In the genomic region with DNA sequence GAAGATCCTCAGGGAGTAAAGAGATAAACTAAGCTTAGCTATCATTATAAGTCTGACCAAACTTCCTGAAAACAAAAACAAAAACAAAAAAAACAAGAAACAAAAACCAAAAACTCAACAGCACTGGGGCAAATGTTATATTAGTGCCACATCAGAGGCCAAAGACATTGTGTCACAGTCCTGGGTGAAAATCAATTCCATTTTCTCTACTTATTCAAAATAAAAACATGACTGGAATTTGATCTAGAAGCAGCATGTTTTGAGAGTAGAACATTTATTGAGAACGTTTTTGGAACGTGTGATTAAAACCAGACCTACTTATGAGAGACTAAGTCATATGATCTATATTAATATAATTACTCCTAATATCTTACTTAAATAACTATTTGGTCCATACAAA, we compare ENCODE assay signal across 11 mouse cellular contexts. TPM values are rescaled to one million over a fixed set of nuclear protein-coding genes. Genes with fewer than 3 reads are reported as not detected.
DNase-seq lines count a peak whose midpoint lies in the region; ATAC-seq and TF ChIP-seq lines count a peak whose summit lies in the region.
"Had no signal": no experiment of that assay in that cellular context is flagged by ENCODE, and none has a peak within 500 bp of the region (broad histone marks: within the 10 kb centered on the region; RNA-seq: fewer than 3 reads in every experiment).

No protein-coding gene starts in this region.

- no peak for ATAC-seq in heart, embryonic 16.5 days (replicated peaks; ENCODE audit: extremely low read depth, insufficient read depth, low FRiP score)
- no peak for ATAC-seq in embryonic facial prominence, embryonic 13.5 days (ENCODE audit: insufficient number of reproducible peaks, insufficient read depth, low FRiP score, low TSS enrichment, low read depth)
- ATAC-seq in intestine, embryonic 14.5 days (replicated peaks; ENCODE audit: low FRiP score, low TSS enrichment, low read depth): no peak
- no peak for ATAC-seq in midbrain, postnatal 0 days (ENCODE audit: low FRiP score)
- ATAC-seq: lung, postnatal 0 days had no signal

- no peak for TF ChIP-seq CTCF in midbrain, postnatal 0 days (IDR thresholded peaks at IDR 0.05)

- H3K4me2 ChIP-seq in heart, embryonic 16.5 days (ENCODE audit: low read depth, low read length): peak overlapping the region; percentile 37; the same call in 1 of the 2 replicates
- H3K4me2 ChIP-seq in embryonic facial prominence, embryonic 13.5 days: peak overlapping the region; percentile 77
- peak overlapping the region; percentile 67 for H3K4me2 ChIP-seq in intestine, embryonic 14.5 days (ENCODE audit: low read length)
- H3K4me2 ChIP-seq in midbrain, postnatal 0 days (ENCODE audit: low read depth, low read length, poor library complexity, severe bottlenecking): peak overlapping the region; percentile 64; the same call in 1 of the 2 replicates

- no peaks in the 10 kb centered on the region for H3K27me3 ChIP-seq in heart, embryonic 16.5 days (ENCODE audit: control insufficient read depth, insufficient read depth, low read length)
- no peaks in the 10 kb centered on the region for H3K27me3 ChIP-seq in embryonic facial prominence, embryonic 13.5 days
- no peaks in the 10 kb centered on the region for H3K27me3 ChIP-seq in intestine, embryonic 14.5 days (replicated peaks; ENCODE audit: control insufficient read depth, insufficient read depth, low read length)
- H3K27me3 ChIP-seq in midbrain, postnatal 0 days (ENCODE audit: insufficient read depth, low read length): no peaks in the 10 kb centered on the region

- intact Hi-C loops in heart, postnatal 10 days (cut with DNase I): loop anchor here (5.0 kb wide), 1 partner anchor 75 kb away; no protein-coding TSS in a partner anchor
- intact Hi-C loops in left cerebral cortex, postnatal 4 days (cut with DNase I): loop anchor here (10.0 kb wide), 2 partner anchors 102 to 308 kb away; no protein-coding TSS in a partner anchor

- peaks cover 42% of the 10 kb centered on the region for H3K4me1 ChIP-seq in heart, embryonic 16.5 days (ENCODE audit: control insufficient read depth, insufficient read depth, low read length)
- peaks cover 41% of the 10 kb centered on the region for H3K4me1 ChIP-seq in embryonic facial prominence, embryonic 13.5 days
- peaks cover 21% of the 10 kb centered on the region for H3K4me1 ChIP-seq in intestine, embryonic 14.5 days (replicated peaks; ENCODE audit: control insufficient read depth, insufficient read depth, low read length)
- H3K4me1 ChIP-seq in midbrain, postnatal 0 days (ENCODE audit: insufficient read depth, low read length): peaks cover 23% of the 10 kb centered on the region; the same call in 1 of the 2 replicates

- no peak overlapping the region for H3K27ac ChIP-seq in heart, embryonic 16.5 days (ENCODE audit: low read length)
- no peak overlapping the region for H3K27ac ChIP-seq in embryonic facial prominence, embryonic 13.5 days
- no peak overlapping the region for H3K27ac ChIP-seq in intestine, embryonic 14.5 days (ENCODE audit: low read depth)
- no peak overlapping the region for H3K27ac ChIP-seq in midbrain, postnatal 0 days (ENCODE audit: low read depth, low read length)

- H3K9me3 ChIP-seq in heart, embryonic 16.5 days (replicated peaks; ENCODE audit: control insufficient read depth, low read length): no peaks in the 10 kb centered on the region
- H3K9me3 ChIP-seq in embryonic facial prominence, embryonic 13.5 days: no peaks in the 10 kb centered on the region
- no peaks in the 10 kb centered on the region for H3K9me3 ChIP-seq in intestine, embryonic 14.5 days (ENCODE audit: control insufficient read depth, low read length)
- H3K9me3 ChIP-seq in midbrain, postnatal 0 days (ENCODE audit: low read length): no peaks in the 10 kb centered on the region

- no peak overlapping the region for H3K4me3 ChIP-seq in heart, embryonic 16.5 days (ENCODE audit: low read length)
- peak overlapping the region; percentile 98; the same call in 1 of the 2 replicates for H3K4me3 ChIP-seq in embryonic facial prominence, embryonic 13.5 days
- peak overlapping the region; percentile 96 for H3K4me3 ChIP-seq in intestine, embryonic 14.5 days (ENCODE audit: low read depth, low read length)
- no peak overlapping the region for H3K4me3 ChIP-seq in midbrain, postnatal 0 days (ENCODE audit: low read depth, low read length)

- DNase-seq in heart, postnatal 10 days: no peak
- no peak for DNase-seq in intestine, embryonic 14.5 days (ENCODE audit: low spot score)
- no peak for DNase-seq in midbrain, postnatal 0 days (ENCODE audit: low spot score)
- DNase-seq in gastrocnemius, adult 18-20 months (ENCODE audit: low spot score): no peak
- no peak for DNase-seq in left cerebral cortex, postnatal 4 days
- no peak for DNase-seq in cerebellum, adult 11 months
- DNase-seq: cerebellum, adult 8-10 months; kidney, postnatal 14 days had no signal

- 68% methylated on average over 2 of the region's 2 CpGs for WGBS in heart, embryonic 16.5 days
- WGBS in embryonic facial prominence, embryonic 13.5 days: 17% methylated on average over 2 of the region's 2 CpGs
- 48% methylated on average over 2 of the region's 2 CpGs for WGBS in intestine, embryonic 14.5 days
- 73% methylated on average over 2 of the region's 2 CpGs for WGBS in midbrain, postnatal 0 days

- H3K36me3 ChIP-seq in heart, embryonic 16.5 days (ENCODE audit: control insufficient read depth, insufficient read depth): no peaks in the 10 kb centered on the region
- H3K36me3 ChIP-seq in embryonic facial prominence, embryonic 13.5 days: no peaks in the 10 kb centered on the region
- no peaks in the 10 kb centered on the region for H3K36me3 ChIP-seq in intestine, embryonic 14.5 days (ENCODE audit: control insufficient read depth, insufficient read depth, low read length)
- H3K36me3 ChIP-seq in midbrain, postnatal 0 days (ENCODE audit: insufficient read depth, low read length): no peaks in the 10 kb centered on the region

- no peak overlapping the region; the same call in 1 of the 2 replicates for H3K9ac ChIP-seq in heart, embryonic 16.5 days (ENCODE audit: low read length)
- no peak overlapping the region for H3K9ac ChIP-seq in embryonic facial prominence, embryonic 13.5 days
- H3K9ac ChIP-seq in intestine, embryonic 14.5 days (ENCODE audit: low read length): no peak overlapping the region
- no peak overlapping the region for H3K9ac ChIP-seq in midbrain, postnatal 0 days (replicated peaks; ENCODE audit: low read length, poor library complexity, severe bottlenecking)

RNA-seq across cellular contexts. Expression of a gene that starts 6.5 kb away (rescaled TPM):
- polyA plus RNA-seq in heart, embryonic 16.5 days (2015; fragmentation: Nextera tagmentation; extraction: Ambion mirVana): 8.9 and 9.0 TPM in 2 replicates
- 10 to 100 TPM; 44.1 to 44.8 TPM for total RNA-seq in heart, postnatal 10 days (2021)
- polyA plus RNA-seq in embryonic facial prominence, embryonic 13.5 days (2015; fragmentation: Nextera tagmentation; extraction: Ambion mirVana): 15.8 and 17.8 TPM in 2 replicates
- polyA plus RNA-seq in intestine, embryonic 14.5 days (2014; fragmentation: Nextera tagmentation; extraction: Ambion mirVana): 28.2 and 28.6 TPM in 2 replicates
- 25.8 and 36.8 TPM in 2 replicates for total RNA-seq in midbrain, postnatal 0 days (2014; rRNA removed)
- polyA plus RNA-seq in midbrain, postnatal 0 days (2015; fragmentation: Nextera tagmentation; extraction: Ambion mirVana): 8.6 and 11.1 TPM in 2 replicates
- 10 to 100 TPM; 29.1 to 32.1 TPM for total RNA-seq in gastrocnemius, adult 18-20 months (2021)
- total RNA-seq in left cerebral cortex, postnatal 4 days (2021): 10 to 100 TPM; 79.6 to 82.0 TPM

Comparison
In these comparisons a context has a peak if more than half of its experiments do, and no peak if none do; other contexts are left out.
1. H3K4me3 ChIP-seq: peak in embryonic facial prominence, embryonic 13.5 days (single experiment) and intestine, embryonic 14.5 days (single experiment); none in heart, embryonic 16.5 days (single experiment) and midbrain, postnatal 0 days (single experiment).
2. Peak in every context shown above with its lines, with median percentiles within 50 percentile points of each other: H3K4me2 ChIP-seq.